Mouse (Mus musculus) cerebellum, adult 2 months (tissue): ENCODE measurements around the gene Rps6kc1.

ENCODE experiments used
- CTCF ChIP-seq: fragments of 200-500 bp; IDR thresholded peaks from 2 replicates; pipeline ENCODE4 v1.5.1; 2011; ENCODE audit warnings: low read depth, mild to moderate bottlenecking, control low read depth, low read length, moderate library complexity, borderline replicate concordance; ENCODE audit not compliant: insufficient read depth
- POLR2A ChIP-seq: fragments of 200-500 bp; IDR thresholded peaks from 2 replicates; pipeline ENCODE4 v1.6.1; 2011; ENCODE audit warnings: low read length, control low read depth, borderline replicate concordance; ENCODE audit not compliant: insufficient read depth

DNA sequence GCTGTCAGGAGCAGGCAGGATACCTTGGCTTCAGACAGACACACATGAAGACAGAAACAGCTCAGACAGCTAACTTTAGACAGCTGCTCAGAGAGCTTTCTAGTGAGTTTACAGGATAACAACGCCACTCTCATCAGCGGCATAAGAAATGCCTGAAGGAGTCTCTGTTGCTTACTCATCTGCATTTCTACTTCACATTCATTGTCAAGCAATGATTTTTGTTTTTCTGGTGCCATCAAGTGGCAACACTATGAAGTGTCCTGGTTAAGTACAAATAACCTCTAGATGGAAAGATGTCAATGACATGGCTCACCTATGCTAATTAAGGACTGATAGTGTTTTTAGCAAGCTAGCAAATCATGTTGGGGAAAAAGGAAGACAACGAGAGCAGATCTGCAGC is 42.8 kb downstream of the Rps6kc1 start:
- TF ChIP-seq CTCF (no peak), POLR2A (no peak)
